Mouse (Mus musculus) sigmoid colon, adult 10 weeks (tissue): ENCODE results near the gene Pitx3. TPM values are rescaled to one million over a fixed set of nuclear protein-coding genes. Genes with fewer than 3 reads are reported as not detected.

ENCODE experiments used
- polyA plus RNA-seq: library from polyadenylated mRNA; stranded (reverse); fragments of 350-450 nt; fragmentation: Illumina TruSeq; extraction: RNeasy Lipid Tissue Mini Kit (QIAGEN cat#74804); gene quantifications from one replicate; pipeline ENCODE4 v1.2.3, GENCODE M21; 2014; ENCODE audit warnings: low read depth, low replicate concordance

Pitx3 gene
- not detected for polyA plus RNA-seq

DNA sequence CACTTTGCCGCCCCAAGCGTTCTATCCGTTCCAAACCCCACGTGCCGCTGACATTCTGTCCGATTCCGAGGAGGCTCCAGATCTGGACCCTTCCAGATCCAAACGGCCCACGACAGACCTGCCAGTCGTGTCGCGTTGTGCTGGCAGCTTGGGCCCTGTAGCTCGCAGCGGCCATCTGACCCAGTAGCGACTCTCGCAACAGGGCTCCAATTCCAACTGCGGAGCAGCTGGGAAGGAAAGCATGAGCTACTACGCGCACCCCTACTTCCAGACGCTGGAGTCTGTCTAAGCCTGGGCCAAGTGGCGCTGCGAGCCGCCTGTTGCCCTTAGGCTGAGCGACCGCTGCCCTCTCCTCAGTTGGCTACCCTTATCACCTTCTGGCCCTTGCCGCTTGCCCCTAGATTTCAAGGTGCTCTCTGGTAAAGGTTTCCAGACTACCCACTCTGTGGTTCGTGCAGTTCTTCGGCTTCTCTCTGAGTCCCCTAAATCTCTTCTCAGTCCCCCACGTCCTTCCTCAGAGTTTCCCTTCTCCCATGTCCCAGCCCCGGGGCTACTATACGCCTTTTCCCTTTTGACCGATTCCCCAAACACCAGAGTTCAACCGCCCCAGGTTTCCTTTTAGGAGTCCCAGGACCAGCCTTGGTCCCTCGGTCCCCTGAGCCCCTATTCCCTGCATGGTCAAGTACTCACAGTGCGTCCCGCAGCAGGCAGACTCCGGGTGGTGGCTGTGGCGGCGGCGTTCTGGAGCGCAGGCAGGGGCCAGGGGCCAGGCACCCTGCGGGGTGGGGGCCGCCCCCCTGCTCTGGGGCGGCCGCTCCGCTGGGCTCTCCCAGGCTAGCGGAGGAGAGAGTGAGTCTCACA, at the start of gene Pitx3:
TSS of gene Pitx3 (minus strand) at position 816 of the 861 bp plus-strand sequence.

DNA sequence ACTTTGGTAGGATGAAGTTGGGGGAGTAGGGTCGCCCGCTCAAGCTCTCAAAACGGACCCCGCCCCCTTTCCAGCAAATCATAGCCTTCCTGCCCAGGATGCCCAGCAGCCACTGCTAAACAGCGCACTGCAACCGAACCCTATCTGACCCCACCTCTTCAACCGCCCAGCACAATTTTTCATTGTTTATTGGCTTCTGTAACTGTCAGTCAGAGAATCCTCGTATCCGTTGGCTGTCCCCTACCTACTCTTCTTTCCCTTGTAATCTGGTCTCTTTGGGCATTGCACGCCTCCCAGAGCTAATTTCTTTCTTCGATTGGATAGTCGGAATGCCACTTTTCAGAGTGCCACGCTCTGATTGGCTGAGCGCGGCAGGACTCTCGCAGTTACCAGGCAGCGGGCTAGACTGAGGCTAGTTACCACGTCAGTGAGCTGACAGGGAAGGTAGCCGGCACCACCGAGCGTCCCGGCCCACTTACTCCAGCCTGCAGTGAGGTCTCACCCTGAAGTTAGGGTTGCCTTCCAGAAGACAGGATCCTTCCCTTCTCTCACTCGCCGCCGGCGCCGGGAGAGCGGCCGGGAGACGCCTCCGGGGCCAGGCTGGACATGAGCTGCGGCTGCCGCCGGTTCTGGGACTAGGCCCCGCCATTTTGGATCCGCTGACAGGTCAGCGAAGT, 4.1 kb upstream of the Pitx3 start, which contains the start of gene Gbf1:
TSS of gene Gbf1 (plus strand) at position 383 of the 677 bp plus-strand sequence.

DNA sequence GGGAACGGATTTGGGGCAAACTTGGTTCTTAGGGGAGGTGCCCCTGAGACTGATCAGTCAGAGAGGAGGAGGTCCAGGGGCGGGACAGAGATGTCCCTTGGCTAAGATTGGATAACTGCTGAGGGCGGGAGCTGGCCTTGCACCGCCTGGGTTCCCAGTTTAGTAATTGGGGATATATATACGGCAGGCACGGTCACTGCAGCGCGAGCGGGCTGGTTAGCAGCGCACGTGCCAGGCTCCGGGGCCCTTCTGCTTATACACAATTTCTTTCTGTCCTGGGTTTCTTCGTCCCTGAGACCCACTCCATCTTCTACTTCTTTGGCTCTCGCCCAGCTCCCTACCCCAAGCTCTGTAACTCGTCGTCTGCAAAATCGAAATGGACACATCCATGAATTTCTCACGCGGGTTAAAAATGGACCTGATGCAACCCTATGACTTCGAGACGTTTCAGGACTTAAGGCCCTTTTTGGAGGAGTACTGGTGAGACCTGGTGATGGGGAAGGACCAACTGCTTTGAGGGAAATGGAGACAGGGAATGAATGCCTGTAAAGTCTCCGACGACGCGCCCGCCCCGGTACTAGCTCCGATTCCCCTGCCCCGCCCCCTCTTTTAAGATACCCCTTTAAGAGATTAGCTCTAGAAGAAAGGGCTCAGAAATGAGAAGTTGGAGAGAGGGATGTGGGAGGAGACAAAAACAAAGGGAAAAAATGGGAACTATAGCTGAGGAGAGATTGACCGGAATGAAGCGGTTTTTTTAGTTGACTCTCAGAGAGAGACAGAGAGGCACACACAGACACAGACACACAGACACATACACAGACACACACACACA, 16.2 kb downstream of the Pitx3 start, which contains the start of gene Elovl3:
TSS of gene Elovl3 (plus strand) at position 204 of the 832 bp plus-strand sequence.

Other genes with a start within 250 kb of the Pitx3 start
- 22.2 TPM for gene Armh3, start 149.8 kb downstream of the Pitx3 start, polyA plus RNA-seq
- not detected for gene Hps6, start 144.8 kb downstream of the Pitx3 start, polyA plus RNA-seq
- gene Pprc1, start 103.4 kb downstream of the Pitx3 start, polyA plus RNA-seq = 4.7 TPM
- gene Ldb1, start 103.1 kb downstream of the Pitx3 start, polyA plus RNA-seq = 28.0 TPM
- gene Nolc1, start 72.5 kb downstream of the Pitx3 start, polyA plus RNA-seq = 8.7 TPM
- gene Elovl3, start 16.4 kb downstream of the Pitx3 start, polyA plus RNA-seq = not detected
- gene Gbf1, start 4.2 kb upstream of the Pitx3 start, polyA plus RNA-seq = 34.5 TPM
- 1.6 TPM for gene Nfkb2, start 156.0 kb upstream of the Pitx3 start, polyA plus RNA-seq
- gene Psd, start 178.8 kb upstream of the Pitx3 start, polyA plus RNA-seq = 2.7 TPM
- not detected for gene Fbxl15, start 179.9 kb upstream of the Pitx3 start, polyA plus RNA-seq
- gene Cuedc2, start 190.4 kb upstream of the Pitx3 start, polyA plus RNA-seq = 2.8 TPM
- gene Mfsd13a, start 192.8 kb upstream of the Pitx3 start, polyA plus RNA-seq = 1.1 TPM
- 1.8 TPM for gene 2310034G01Rik, start 202.0 kb upstream of the Pitx3 start, polyA plus RNA-seq
- gene Actr1a, start 247.4 kb upstream of the Pitx3 start, polyA plus RNA-seq = 47.3 TPM
- 2.4 TPM for gene Sufu, start 248.6 kb upstream of the Pitx3 start, polyA plus RNA-seq